Mouse (Mus musculus) CH12.LX (cell line): ENCODE measurements around the gene Rbck1. TPM values are rescaled to one million over a fixed set of nuclear protein-coding genes. Genes with fewer than 3 reads are reported as not detected.

Experiments used
- DNase-seq: peaks from one replicate; pipeline ENCODE4 v3.0.0-alpha.2; 2013; ENCODE audit errors: extremely low read depth
- H3K27ac ChIP-seq: 2 replicates; pipeline ENCODE4 v1.5.1; 2012; ENCODE audit warnings: low read depth, mild to moderate bottlenecking, control low read depth, moderate library complexity; ENCODE audit not compliant: insufficient read depth
- H3K27me3 ChIP-seq: replicated peaks from 2 replicates; pipeline ENCODE3; 2012; ENCODE audit warnings: inconsistent platforms
- H3K36me3 ChIP-seq, 2 experiments: replicated peaks in 1 of 2; 2 replicates each; pipeline versions ENCODE3 to v1.6.1; 2012; ENCODE audit warnings: inconsistent platforms in 1 of 2, low read length in 1 of 2, mild to moderate bottlenecking in 1 of 2, mixed read lengths in 1 of 2, moderate library complexity in 1 of 2; ENCODE audit not compliant: control insufficient read depth in 1 of 2, insufficient read depth in 1 of 2
- H3K4me1 ChIP-seq, 2 experiments: 2 replicates each; pipeline ENCODE4 v1.6.1; 2012; ENCODE audit warnings: inconsistent platforms in 1 of 2, moderate library complexity in 1 of 2; ENCODE audit not compliant: insufficient read depth in 2 of 2, control insufficient read depth in 1 of 2
- H3K4me2 ChIP-seq: 2 replicates; pipeline ENCODE4 v1.6.1; 2012; ENCODE audit warnings: low read depth, mild to moderate bottlenecking, control low read depth; ENCODE audit not compliant: poor library complexity, insufficient read depth, severe bottlenecking
- H3K4me3 ChIP-seq, 3 experiments: fragments of 150-350 bp in 1 of 3; sonication (generic) in 1 of 3; replicated peaks in 1 of 3; 2 replicates each; pipeline versions ENCODE3 to v1.5.1; 2011 to 2012; ENCODE audit warnings: low read depth in 2 of 3, low read length in 2 of 3, mild to moderate bottlenecking in 2 of 3, moderate library complexity in 2 of 3, control low read depth in 1 of 3, improper control_type of control experiment in 1 of 3, inconsistent platforms in 1 of 3, mixed read lengths in 1 of 3; ENCODE audit not compliant: poor library complexity in 1 of 3
- H3K79me2 ChIP-seq: replicated peaks from 2 replicates; pipeline ENCODE4 v1.6.1; 2012; ENCODE audit warnings: mild to moderate bottlenecking, moderate library complexity; ENCODE audit not compliant: control insufficient read depth, poor library complexity, insufficient read depth, severe bottlenecking; ENCODE audit errors: extremely low read depth
- H3K9ac ChIP-seq: 2 replicates; pipeline ENCODE4 v1.6.1; 2012; ENCODE audit warnings: low read depth, mild to moderate bottlenecking, control low read depth, moderate library complexity; ENCODE audit not compliant: insufficient read depth
- H3K9me3 ChIP-seq: replicated peaks from 2 replicates; pipeline ENCODE3; 2012; ENCODE audit warnings: low read length, inconsistent platforms, mixed read lengths
- BHLHE40 ChIP-seq: IDR thresholded peaks from 2 replicates; pipeline ENCODE4 v1.6.1; 2011; ENCODE audit warnings: mild to moderate bottlenecking, low read depth, low read length, improper control_type of control experiment
- CHD2 ChIP-seq: IDR thresholded peaks from 2 replicates; pipeline ENCODE4 v1.6.1; 2011; ENCODE audit warnings: low read length, improper control_type of control experiment
- E2F4 ChIP-seq: IDR thresholded peaks from 2 replicates; pipeline ENCODE4 v1.6.1; 2011; ENCODE audit warnings: low read depth, low read length, improper control_type of control experiment; ENCODE audit not compliant: insufficient replicate concordance
- GABPA ChIP-seq: IDR thresholded peaks from 2 replicates; pipeline ENCODE4 v1.6.1; 2012; ENCODE audit warnings: low read depth, low read length, improper control_type of control experiment, inconsistent platforms; ENCODE audit not compliant: insufficient replicate concordance
- JUND ChIP-seq: conservative IDR thresholded peaks from 2 replicates; pipeline ENCODE4 v1.6.1; 2011; ENCODE audit warnings: low read depth, low read length, improper control_type of control experiment
- KAT2A ChIP-seq: IDR thresholded peaks from 2 replicates; pipeline ENCODE4 v1.6.1; 2012; ENCODE audit warnings: low read length, improper control_type of control experiment, inconsistent platforms; ENCODE audit not compliant: insufficient replicate concordance
- MAX ChIP-seq: IDR thresholded peaks from 2 replicates; pipeline ENCODE4 v1.6.1; 2011; ENCODE audit warnings: low read length, improper control_type of control experiment
- MXI1 ChIP-seq: IDR thresholded peaks from 2 replicates; pipeline ENCODE4 v1.6.1; 2011; ENCODE audit warnings: mild to moderate bottlenecking, low read depth, low read length, improper control_type of control experiment
- MYC ChIP-seq: IDR thresholded peaks from 2 replicates; pipeline ENCODE4 v1.6.1; 2011; ENCODE audit warnings: low read depth, mild to moderate bottlenecking, improper control_type of control experiment, low read length
- PAX5 ChIP-seq: IDR thresholded peaks from 2 replicates; pipeline ENCODE4 v1.6.1; 2012; ENCODE audit warnings: low read length, inconsistent platforms, mixed read lengths
- POLR2A ChIP-seq: IDR thresholded peaks from 2 replicates; pipeline ENCODE4 v1.6.1; 2011; ENCODE audit warnings: low read depth, mild to moderate bottlenecking, improper control_type of control experiment, low read length
- POLR2AphosphoS2 ChIP-seq: IDR thresholded peaks from 2 replicates; pipeline ENCODE4 v1.6.1; 2011; ENCODE audit warnings: low read depth, low read length, improper control_type of control experiment
- RAD21 ChIP-seq: IDR thresholded peaks from 2 replicates; pipeline ENCODE4 v1.6.1; 2011; ENCODE audit warnings: low read depth, mild to moderate bottlenecking, low read length, improper control_type of control experiment, moderate library complexity
- SIN3A ChIP-seq: IDR thresholded peaks from 2 replicates; pipeline ENCODE4 v1.6.1; 2012; ENCODE audit warnings: low read length, improper control_type of control experiment, inconsistent platforms
- SMC3 ChIP-seq: IDR thresholded peaks from 2 replicates; pipeline ENCODE4 v1.6.1; 2011; ENCODE audit warnings: low read depth, low read length, improper control_type of control experiment
- TBP ChIP-seq: conservative IDR thresholded peaks from 2 replicates; pipeline ENCODE4 v1.6.1; 2011; ENCODE audit warnings: low read depth, low read length, improper control_type of control experiment
- TCF12 ChIP-seq: IDR thresholded peaks from 2 replicates; pipeline ENCODE4 v1.6.1; 2014; ENCODE audit warnings: low read depth, mild to moderate bottlenecking, inconsistent platforms, low read length, improper control_type of control experiment
- USF2 ChIP-seq: conservative IDR thresholded peaks from 2 replicates; pipeline ENCODE4 v1.6.1; 2011; ENCODE audit warnings: low read depth, low read length, improper control_type of control experiment
- ZC3H11A ChIP-seq: IDR thresholded peaks from 2 replicates; pipeline ENCODE4 v1.6.1; 2012; ENCODE audit warnings: low read depth, mild to moderate bottlenecking, inconsistent platforms, low read length, improper control_type of control experiment
- ZMIZ1 ChIP-seq: IDR thresholded peaks from 2 replicates; pipeline ENCODE4 v1.6.1; 2012; ENCODE audit warnings: low read depth, mild to moderate bottlenecking, inconsistent platforms, low read length, improper control_type of control experiment
- ZNF384 ChIP-seq: IDR thresholded peaks from 2 replicates; pipeline ENCODE4 v1.6.1; 2012; ENCODE audit warnings: low read depth, low read length, improper control_type of control experiment, inconsistent platforms
- dilution Hi-C: fragments of 300-500 bp; cut with MboI; formaldehyde crosslinking; loops from 2 replicates; pipeline ENCODE4 v1.14.3; 2020; ENCODE audit warnings: low sequenced_read_pairs; ENCODE audit not compliant: extremely low pct_unique_long_range_greater_than_20kb, extremely low pct_ligation_motif_present
- in situ Hi-C: fragments of 300-500 bp; cut with MboI; formaldehyde crosslinking; loops from 3 replicates; pipeline ENCODE4 v1.14.3; 2019; ENCODE audit warnings: low sequenced_read_pairs, low pct_ligation_motif_present, low pct_unique_long_range_greater_than_20kb, mixed read lengths
- polyA plus RNA-seq: library from polyadenylated mRNA; unstranded; fragments of >175 nt; gene quantifications from 2 replicates; pipeline ENCODE4 v1.2.1, GENCODE M21; 2012; ENCODE audit warnings: low read depth; ENCODE audit not compliant: insufficient read length
- total RNA-seq, 2 experiments: library from RNA; depleted of rRNA; stranded (reverse); fragments of 300-350 nt in 1 of 2; fragments of >200 nt in 1 of 2; gene quantifications; 2 replicates each; pipeline ENCODE4 v1.2.3; 2012 to 2014

Rbck1 gene
- total and polyA plus RNA-seq, 3 experiments: 109 to 143 (median 134) TPM

DNA sequence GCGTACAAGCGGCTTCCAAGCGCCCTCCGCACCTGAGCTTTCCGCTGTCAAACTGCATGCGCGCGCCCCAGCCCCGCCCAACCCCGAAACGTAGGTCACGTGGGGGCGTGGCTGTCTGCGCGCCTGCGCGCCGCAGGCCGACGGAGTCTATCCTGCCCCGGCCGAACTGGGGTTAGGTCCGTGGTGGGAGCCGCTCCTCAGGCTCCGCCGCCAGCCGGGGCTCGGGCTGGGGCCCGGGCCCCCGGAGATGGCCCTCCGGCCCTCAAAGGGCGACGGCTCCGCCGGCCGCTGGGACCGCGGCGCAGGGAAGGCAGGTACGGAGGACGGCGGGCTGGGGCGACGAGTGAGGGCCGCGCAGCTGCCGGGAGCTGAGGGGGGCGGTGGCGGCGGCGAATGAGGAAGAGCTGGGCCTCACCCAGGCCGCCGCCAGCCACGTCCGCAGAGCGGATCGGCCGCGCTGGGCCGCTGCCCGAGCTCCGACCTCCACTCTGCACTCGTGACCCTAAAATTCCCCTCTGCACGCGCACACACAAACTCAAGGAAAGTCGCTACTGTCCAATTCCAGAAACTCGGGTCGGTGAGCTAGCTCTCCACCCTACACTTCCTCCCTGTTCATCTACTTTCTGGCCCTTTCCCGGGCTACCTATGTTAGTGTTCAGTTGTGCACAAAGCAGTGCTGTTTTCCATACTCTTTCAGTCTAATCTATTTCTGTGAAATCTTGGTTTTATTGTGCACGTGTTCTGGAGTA, 38.6 kb downstream of the Rbck1 start, which contains the start of gene Tbc1d20 (continued):
- peak; percentile 7; the same call in 1 of the 2 replicates for TF ChIP-seq MXI1
- no peak for TF ChIP-seq KAT2A
- TF ChIP-seq GABPA: no peak
- TF ChIP-seq RAD21: no peak
- TF ChIP-seq ZMIZ1: peak; percentile 91
- TF ChIP-seq POLR2AphosphoS2: peak; percentile 53; the same call in 1 of the 2 replicates
- no peak for TF ChIP-seq JUND
- TF ChIP-seq SMC3: no peak
- TF ChIP-seq CHD2: no peak
- no peak for TF ChIP-seq ZNF384
- TF ChIP-seq SIN3A: peak; percentile 25; the same call in 1 of the 2 replicates
- TF ChIP-seq POLR2A: peak; percentile 97
- TF ChIP-seq MYC: no peak
- TF ChIP-seq TCF12: peak; percentile 56
- TF ChIP-seq MAX: peak; percentile 62; the same call in 1 of the 2 replicates
- TF ChIP-seq TBP: 0 out of 2 replicates have a peak, but pooled peaks have one; percentile 11
- TF ChIP-seq BHLHE40: peak; percentile 96

DNA sequence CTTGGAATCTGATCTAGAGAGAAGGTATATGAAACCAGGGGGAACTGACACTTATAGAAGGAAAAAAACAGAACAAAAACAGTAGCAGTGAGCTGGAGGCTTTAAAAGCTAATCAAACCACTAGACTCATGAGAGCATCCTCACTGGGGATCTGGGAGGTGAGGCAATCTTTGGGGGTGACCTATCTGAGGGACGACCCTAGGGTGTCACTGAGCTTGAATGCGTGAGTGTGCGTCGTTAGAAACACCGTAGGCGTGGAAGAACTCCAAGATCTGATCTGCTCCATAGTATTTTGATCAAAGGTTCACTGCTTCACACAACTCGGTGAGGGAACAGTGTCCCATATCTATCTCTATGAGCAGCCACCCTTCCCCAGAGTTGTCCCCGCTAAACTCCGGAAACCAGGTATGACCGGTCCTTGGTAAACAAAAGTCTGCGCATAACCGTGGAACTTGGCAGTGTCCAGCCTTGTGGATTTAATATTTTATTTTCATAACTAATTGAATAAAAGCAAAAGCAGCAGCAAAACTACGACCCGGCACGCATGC, 39.2 kb downstream of the Rbck1 start:
- Histone ChIP-seq H3K4me2 (peak overlapping the region; percentile 70), H3K36me3 (peaks cover 3 to 19% of the 10 kb centered on the region in 2 experiments), H3K9ac (peak overlapping the region; percentile 20), H3K4me1 (peaks cover 0 to 33% of the 10 kb centered on the region in 2 experiments; a peak in 2 of 4 replicates), H3K27ac (no peak overlapping the region), H3K27me3 (no peaks in the 10 kb centered on the region), H3K9me3 (no peaks in the 10 kb centered on the region), H3K79me2 (peaks cover 19% of the 10 kb centered on the region), H3K4me3 (peak overlapping the region; percentile 47 to 87 (median 68))
- in situ Hi-C loops: loop anchor here (5.0 kb wide), 1 partner anchor 34 kb away; no protein-coding TSS in a partner anchor
- DNase-seq: no peak
- dilution Hi-C loops: no loop called here
- no peak for TF ChIP-seq POLR2AphosphoS2
- TF ChIP-seq RAD21: no peak
- TF ChIP-seq ZC3H11A: no peak
- TF ChIP-seq PAX5: no peak
- no peak for TF ChIP-seq E2F4
- TF ChIP-seq USF2: no peak
- no peak for TF ChIP-seq BHLHE40
- TF ChIP-seq TCF12: no peak
